Mouse (Mus musculus): ENCODE results near the gene Selenow.
A peak's percentile ranks its signal among the peaks of the same experiment; 100 is the strongest.

Selenow gene

GRCm38 (mm10) chr7:15922220-15922773 is at the start of gene Selenow:
Gene Selenow, minus strand, starts transcription at chr7:15922402.
- peak; percentile 84 for DNase-seq

- DNase-seq = no peak
These were observed 47.5 kb upstream of the Selenow start for GRCm38 (mm10) chr7:15969674-15970073.

GRCm38 (mm10) chr7:15968322-15968721 is 46.1 kb upstream of the Selenow start:
- no peak for DNase-seq

- DNase-seq = no peak
These were observed 45.1 kb upstream of the Selenow start, which contains the start of gene Ehd2 for GRCm38 (mm10) chr7:15967312-15967711. Gene Ehd2, minus strand, starts transcription at chr7:15967567.

GRCm38 (mm10) chr7:15966489-15966888 is 44.3 kb upstream of the Selenow start:
- DNase-seq = no peak

GRCm38 (mm10) chr7:15963798-15964652 is 41.8 kb upstream of the Selenow start:
- no peak for DNase-seq

- peak; percentile 88 for DNase-seq
These were observed 40.4 kb upstream of the Selenow start for GRCm38 (mm10) chr7:15962311-15963288.

- DNase-seq = no peak
These were observed 39.6 kb upstream of the Selenow start for GRCm38 (mm10) chr7:15961798-15962197.

GRCm38 (mm10) chr7:15961239-15961638 is 39.0 kb upstream of the Selenow start:
- DNase-seq = no peak

- no peak for DNase-seq
These were observed 38.5 kb upstream of the Selenow start for GRCm38 (mm10) chr7:15960691-15961090.

- DNase-seq = no peak
These were observed 33.9 kb upstream of the Selenow start for GRCm38 (mm10) chr7:15956143-15956542.

GRCm38 (mm10) chr7:15955509-15955908 is 33.3 kb upstream of the Selenow start:
- no peak for DNase-seq

GRCm38 (mm10) chr7:15954978-15955443 is 32.8 kb upstream of the Selenow start:
- peak; percentile 55 for DNase-seq

- DNase-seq = no peak
These were observed 32.2 kb upstream of the Selenow start for GRCm38 (mm10) chr7:15954436-15954835.

GRCm38 (mm10) chr7:15953307-15954074 is 31.3 kb upstream of the Selenow start:
- no peak for DNase-seq

GRCm38 (mm10) chr7:15952416-15952815 is 30.2 kb upstream of the Selenow start:
- DNase-seq = no peak

- DNase-seq = no peak
These were observed 27.8 kb upstream of the Selenow start for GRCm38 (mm10) chr7:15950008-15950407.

- DNase-seq = no peak
These were observed 27.1 kb upstream of the Selenow start for GRCm38 (mm10) chr7:15949216-15949790.

- DNase-seq = peak; percentile 76
These were observed 26.3 kb upstream of the Selenow start for GRCm38 (mm10) chr7:15948381-15948941.

GRCm38 (mm10) chr7:15947653-15948260 is 25.6 kb upstream of the Selenow start:
- no peak for DNase-seq

Measured in kidney, adult 11 months (tissue).